Mouse (Mus musculus) small intestine, adult 2 months (tissue): ENCODE results near the gene Svopl.

ENCODE experiments used
- CTCF ChIP-seq: fragments of 200-500 bp; IDR thresholded peaks from 2 replicates; pipeline ENCODE4 v1.5.1; 2012; ENCODE audit warnings: low read depth, mild to moderate bottlenecking, control low read depth, inconsistent platforms, low read length, moderate library complexity, mixed read lengths; ENCODE audit not compliant: insufficient replicate concordance, insufficient read length; ENCODE audit errors: extremely low read depth
- POLR2A ChIP-seq: fragments of 200-500 bp; IDR thresholded peaks from 2 replicates; pipeline ENCODE4 v1.6.1; 2012; ENCODE audit warnings: low read depth, mild to moderate bottlenecking, control low read depth, inconsistent platforms, low read length, moderate library complexity

- no peak for TF ChIP-seq CTCF
- TF ChIP-seq POLR2A, result no peak
These were observed 18.6 kb downstream of the Svopl start for GRCm38 (mm10) chr6:38028205-38028604.
